Mouse (Mus musculus): ENCODE measurements around the gene Syvn1.
A peak's percentile ranks its signal among the peaks of the same experiment; 100 is the strongest.
"Not testable (repeated sequence)": the region's sequence is repeated elsewhere in the genome, so short reads cannot be mapped to it uniquely, and the experiment has no call there.

Gene Syvn1

GRCm38 (mm10) chr19:6042293-6042692 is 4.1 kb upstream of the Syvn1 start:
- no peak for DNase-seq

- DNase-seq = not testable (repeated sequence)
Measured at GRCm38 (mm10) chr19:6044102-6044501, 2.3 kb upstream of the Syvn1 start.

GRCm38 (mm10) chr19:6045366-6046293 is 746 bp upstream of the Syvn1 start:
- no peak for DNase-seq

- no peak for DNase-seq
Measured at GRCm38 (mm10) chr19:6047154-6047898, 950 bp downstream of the Syvn1 start.

- no peak for DNase-seq
Measured at GRCm38 (mm10) chr19:6047899-6048166, 1.5 kb downstream of the Syvn1 start.

- DNase-seq = no peak
Measured at GRCm38 (mm10) chr19:6048681-6049410, 2.5 kb downstream of the Syvn1 start.

- no peak for DNase-seq
Measured at GRCm38 (mm10) chr19:6052516-6052915, 6.1 kb downstream of the Syvn1 start.

- DNase-seq = no peak
Measured at GRCm38 (mm10) chr19:6054296-6054695, 7.9 kb downstream of the Syvn1 start.

GRCm38 (mm10) chr19:6056696-6057095 is 10.3 kb downstream of the Syvn1 start:
- DNase-seq = no peak

GRCm38 (mm10) chr19:6057313-6058096 is 11.1 kb downstream of the Syvn1 start, which contains the start of the genes Mrpl49 and Fau:
Mrpl49 (minus strand) TSS chr19:6057785.
Fau (plus strand) TSS chr19:6057844.
- peak; percentile 100 for DNase-seq

GRCm38 (mm10) chr19:6058513-6058912 is 12.1 kb downstream of the Syvn1 start:
- DNase-seq = no peak

GRCm38 (mm10) chr19:6058966-6059365 is 12.6 kb downstream of the Syvn1 start:
- no peak for DNase-seq

- DNase-seq = peak; percentile 90
Measured at GRCm38 (mm10) chr19:6061021-6061533, 14.7 kb downstream of the Syvn1 start, which contains the start of gene Znhit2. Znhit2 (plus strand) TSS chr19:6061192.

GRCm38 (mm10) chr19:6061641-6062302 is 15.4 kb downstream of the Syvn1 start:
- peak; percentile 55 for DNase-seq

- DNase-seq = no peak
Measured at GRCm38 (mm10) chr19:6062418-6062817, 16.0 kb downstream of the Syvn1 start.

- no peak for DNase-seq
Measured at GRCm38 (mm10) chr19:6063081-6063480, 16.7 kb downstream of the Syvn1 start.

GRCm38 (mm10) chr19:6066571-6066970 is 20.2 kb downstream of the Syvn1 start:
- DNase-seq = peak; percentile 42

- peak; percentile 90 for DNase-seq
Measured at GRCm38 (mm10) chr19:6067011-6067723, 20.8 kb downstream of the Syvn1 start.

- peak; percentile 86 for DNase-seq
Measured at GRCm38 (mm10) chr19:6067724-6068415, 21.5 kb downstream of the Syvn1 start, which contains the start of gene Tm7sf2. Tm7sf2 (minus strand) TSS chr19:6068373.

GRCm38 (mm10) chr19:6068951-6069350 is 22.6 kb downstream of the Syvn1 start:
- DNase-seq = no peak

All from right cerebral cortex, postnatal 14 days (tissue).